Mouse (Mus musculus): ENCODE results near the gene Col10a1.
"Not testable (repeated sequence)": the region's sequence is repeated elsewhere in the genome, so short reads cannot be mapped to it uniquely, and the experiment has no call there.

DNA sequence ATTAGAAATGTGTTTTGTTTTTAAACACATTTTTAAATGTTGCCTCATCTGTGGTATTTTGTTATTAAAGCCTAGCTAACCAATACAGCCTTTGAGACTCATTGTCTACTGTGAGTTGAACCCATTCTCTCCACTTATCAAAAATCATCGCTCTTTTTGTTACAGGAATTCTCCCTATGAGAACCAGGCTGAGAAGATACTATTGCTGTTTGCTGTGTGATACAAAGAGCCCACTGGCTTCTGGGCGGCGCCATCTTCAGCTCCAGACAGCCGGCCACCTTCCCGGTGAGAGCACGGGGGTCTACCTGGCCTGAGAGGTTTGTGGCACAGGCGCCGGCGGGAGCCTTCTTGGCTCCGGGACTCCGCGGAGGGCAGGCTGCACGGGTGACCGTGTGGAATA is 44.4 kb downstream of the Col10a1 start:
- TF ChIP-seq GATA1 (IDR thresholded peaks at IDR 0.05; ENCODE audit: borderline replicate concordance, low read length); FLI1 (IDR thresholded peaks at IDR 0.05; ENCODE audit: low read length): not testable (repeated sequence)

All from megakaryocyte, embryonic 14.5 days (primary cell).